Mouse (Mus musculus) testis, adult 2 months (tissue): ENCODE measurements around the gene Trp73.

Source experiments
- CTCF ChIP-seq: fragments of 200-500 bp; IDR thresholded peaks from 2 replicates; pipeline ENCODE4 v1.5.1; 2012; ENCODE audit warnings: low read depth, mild to moderate bottlenecking, inconsistent platforms, low read length, moderate library complexity; ENCODE audit not compliant: control insufficient read depth, insufficient read depth, insufficient replicate concordance
- POLR2A ChIP-seq: fragments of 200-500 bp; IDR thresholded peaks from 2 replicates; pipeline ENCODE4 v1.6.1; 2012; ENCODE audit warnings: low read depth, mild to moderate bottlenecking, inconsistent platforms, low read length, moderate library complexity; ENCODE audit not compliant: control insufficient read depth

DNA sequence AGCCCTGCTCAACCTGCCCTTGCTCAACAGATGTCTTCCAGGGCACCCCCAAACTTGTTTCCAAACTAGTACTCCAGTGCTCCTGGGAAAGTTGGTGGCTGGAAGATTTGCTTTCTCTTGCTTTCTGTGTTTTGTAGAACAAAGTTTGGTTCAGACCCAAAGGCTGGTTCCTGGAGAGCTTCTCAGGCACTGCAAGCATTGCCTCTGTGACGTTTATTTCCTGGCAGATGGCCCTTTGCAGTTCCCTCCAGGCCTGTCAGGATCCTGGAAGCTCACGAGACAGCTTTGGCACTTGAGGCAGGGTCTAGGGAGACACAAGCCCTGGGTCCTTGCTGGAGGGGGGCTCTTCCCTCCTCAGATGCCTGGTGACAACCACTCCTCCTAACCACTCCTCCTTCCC, 83.3 kb downstream of the Trp73 start:
- no peak for TF ChIP-seq CTCF
- no peak for TF ChIP-seq POLR2A
